Mouse (Mus musculus) liver, embryonic 11.5 days (tissue): ENCODE results near the gene Ankfy1. TPM values are rescaled to one million over a fixed set of nuclear protein-coding genes. Genes with fewer than 3 reads are reported as not detected.
"Not testable (repeated sequence)": the region's sequence is repeated elsewhere in the genome, so short reads cannot be mapped to it uniquely, and the experiment has no call there.

Experiments used
- ATAC-seq: fragments of 200-750 bp; cut with Nextera tagmentation; replicated peaks from 2 replicates; pipeline ENCODE4 v1.8.0; 2017; ENCODE audit warnings: moderate number of reproducible peaks, mild to moderate bottlenecking, moderate TSS enrichment, moderate library complexity; ENCODE audit not compliant: low FRiP score
- DNase-seq: peaks from one replicate; pipeline ENCODE4 v3.0.0-alpha.2; 2017; ENCODE audit warnings: low spot score
- H3K27ac ChIP-seq: fragments of 300-500 bp; sonication (generic); 2 replicates; pipeline ENCODE4 v1.5.1; 2014; ENCODE audit warnings: mild to moderate bottlenecking, low read depth, low read length, control low read depth
- H3K27me3 ChIP-seq: fragments of 300-500 bp; sonication (generic); replicated peaks from 2 replicates; pipeline ENCODE4 v1.6.1; 2014; ENCODE audit warnings: low read length, mixed read lengths; ENCODE audit not compliant: control insufficient read depth, insufficient read depth
- H3K36me3 ChIP-seq: fragments of 300-500 bp; sonication (generic); 2 replicates; pipeline ENCODE4 v1.6.1; 2014; ENCODE audit warnings: mild to moderate bottlenecking, low read length, moderate library complexity, mixed read lengths; ENCODE audit not compliant: control insufficient read depth, insufficient read depth
- H3K4me1 ChIP-seq: fragments of 300-500 bp; sonication (generic); replicated peaks from 2 replicates; pipeline ENCODE4 v1.6.1; 2014; ENCODE audit warnings: low read length, mixed read lengths; ENCODE audit not compliant: control insufficient read depth, insufficient read depth
- H3K4me2 ChIP-seq: fragments of 300-500 bp; sonication (generic); 2 replicates; pipeline ENCODE4 v1.6.1; 2014; ENCODE audit warnings: mild to moderate bottlenecking, control low read depth, moderate library complexity
- H3K4me3 ChIP-seq: fragments of 300-500 bp; sonication (generic); 2 replicates; pipeline ENCODE4 v1.5.1; 2014; ENCODE audit warnings: low read depth, low read length, control low read depth
- H3K9ac ChIP-seq: fragments of 300-500 bp; sonication (generic); 2 replicates; pipeline ENCODE4 v1.6.1; 2014; ENCODE audit warnings: low read depth, low read length, control low read depth
- H3K9me3 ChIP-seq: fragments of 300-500 bp; sonication (generic); 2 replicates; pipeline ENCODE4 v1.6.1; 2016; ENCODE audit warnings: low read length, inconsistent platforms, mixed read lengths; ENCODE audit not compliant: control insufficient read depth
- WGBS: fragments of 180-500 bp; shearing (Covaris S2); extraction: QIAGEN DNeasy Blood & Tissue Kit; methylation state at CpG from one replicate; pipeline ENCODE4 v1.1.7; 2014; 5-methylcytosine and 5-hydroxymethylcytosine counted together
- polyA plus RNA-seq: library from polyadenylated mRNA; unstranded; fragments of >200 nt; fragmentation: Nextera tagmentation; extraction: Ambion mirVana; gene quantifications from 2 replicates; pipeline ENCODE4 v1.2.1, GENCODE M21; 2014

Gene Ankfy1
- polyA plus RNA-seq, 1 experiment from 2014 or later = 25.4 TPM

GRCm38 (mm10) chr11:72733736-72734135, 43.9 kb downstream of the Ankfy1 start:
- 87% methylated on average over 3 of the region's 3 CpGs for WGBS
- H3K36me3 ChIP-seq = peaks cover 32% of the 10 kb centered on the region
- no peak for ATAC-seq

DNA sequence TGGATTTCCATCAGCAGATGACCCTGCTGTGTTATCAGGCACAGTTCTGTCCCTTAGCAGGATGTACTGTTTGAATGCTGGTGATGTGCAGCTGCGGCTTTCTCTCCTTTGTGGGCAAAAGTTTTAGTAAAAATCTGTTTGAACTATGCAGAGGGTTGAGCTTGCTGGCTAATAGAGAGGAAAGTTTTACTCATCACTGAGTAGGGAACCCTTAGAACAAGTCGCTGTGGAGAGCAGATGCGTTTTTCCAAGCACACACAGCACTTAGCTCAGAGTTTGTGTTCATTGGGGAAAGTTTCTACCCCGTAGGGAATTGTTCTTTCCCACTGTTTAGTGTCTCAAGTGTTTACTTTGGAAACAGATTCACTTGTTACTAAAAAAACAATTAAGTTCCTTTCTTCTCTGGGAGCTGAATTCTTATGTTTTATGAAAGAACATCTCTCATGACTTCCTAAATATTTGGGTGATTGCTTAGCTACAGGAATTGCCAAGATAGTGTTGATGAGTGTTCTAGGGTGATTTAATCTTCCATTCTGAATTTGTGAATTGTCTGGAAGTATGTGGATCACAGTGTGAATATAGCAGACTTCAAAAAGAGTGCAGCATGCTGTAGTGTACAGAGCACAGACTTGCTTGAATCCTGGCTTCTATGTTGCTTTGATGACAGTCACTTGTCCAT, 45.2 kb downstream of the Ankfy1 start:
- ATAC-seq = no peak
- Histone ChIP-seq H3K27ac (no peak overlapping the region), H3K36me3 (peaks cover 27% of the 10 kb centered on the region), H3K9me3 (no peaks in the 10 kb centered on the region), H3K4me3 (no peak overlapping the region), H3K4me1 (no peaks in the 10 kb centered on the region), H3K4me2 (no peak overlapping the region), H3K27me3 (no peaks in the 10 kb centered on the region), H3K9ac (no peak overlapping the region)
- DNase-seq = no peak
- WGBS = 87% methylated on average over 4 of the region's 4 CpGs

More at GRCm38 (mm10) chr11:72733736-72734135, 43.9 kb downstream of the Ankfy1 start:
- DNase-seq = no peak
- no peak overlapping the region for H3K27ac ChIP-seq
- no peak overlapping the region for H3K9ac ChIP-seq
- no peak overlapping the region for H3K4me3 ChIP-seq
- H3K4me1 ChIP-seq = no peaks in the 10 kb centered on the region
- H3K9me3 ChIP-seq = no peaks in the 10 kb centered on the region
- H3K27me3 ChIP-seq = no peaks in the 10 kb centered on the region
- no peak overlapping the region for H3K4me2 ChIP-seq

DNA sequence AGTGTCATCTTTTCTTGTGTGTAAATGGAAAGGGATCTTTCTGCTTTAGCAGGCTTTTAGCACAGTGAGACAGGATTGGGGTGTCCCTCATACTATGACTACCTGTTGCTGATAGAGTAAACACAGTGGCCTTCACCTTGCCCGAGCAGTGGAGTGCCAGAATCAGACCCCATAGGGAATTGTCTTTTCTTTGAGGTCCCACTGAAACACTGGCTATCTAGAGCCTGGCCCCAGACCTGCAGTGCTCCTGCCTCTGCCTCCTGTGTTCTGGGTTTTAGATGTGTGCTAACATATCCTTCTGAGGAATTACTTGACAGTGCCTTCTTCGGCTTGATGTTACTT, 45.7 kb downstream of the Ankfy1 start:
- Histone ChIP-seq H3K27ac (no peak overlapping the region), H3K9me3 (no peaks in the 10 kb centered on the region), H3K9ac (no peak overlapping the region), H3K4me3 (no peak overlapping the region), H3K27me3 (no peaks in the 10 kb centered on the region), H3K4me1 (no peaks in the 10 kb centered on the region), H3K36me3 (peaks cover 25% of the 10 kb centered on the region), H3K4me2 (no peak overlapping the region)
- WGBS = 84% methylated on average over 2 of the region's 2 CpGs
- no peak for ATAC-seq
- DNase-seq = no peak

GRCm38 (mm10) chr11:72736320-72736719, 46.5 kb downstream of the Ankfy1 start:
- Histone ChIP-seq H3K27me3 (no peaks in the 10 kb centered on the region), H3K9me3 (no peaks in the 10 kb centered on the region), H3K4me3 (no peak overlapping the region), H3K36me3 (peaks cover 19% of the 10 kb centered on the region), H3K27ac (no peak overlapping the region), H3K4me1 (no peaks in the 10 kb centered on the region), H3K4me2 (no peak overlapping the region), H3K9ac (no peak overlapping the region)
- ATAC-seq (no peak), DNase-seq (no peak)
- WGBS = 66% methylated on average over 1 of the region's 1 CpGs

- ATAC-seq, H3K4me3 ChIP-seq, H3K9ac ChIP-seq, DNase-seq, H3K9me3 ChIP-seq, H3K4me1 ChIP-seq, H3K4me2 ChIP-seq, H3K27me3 ChIP-seq, H3K27ac ChIP-seq: not testable (repeated sequence)
- H3K36me3 ChIP-seq = peaks cover 17% of the 10 kb centered on the region
- 85% methylated on average over 5 of the region's 5 CpGs for WGBS
Observed at GRCm38 (mm10) chr11:72737517-72737916, 47.7 kb downstream of the Ankfy1 start.

- WGBS = 59% methylated on average over 1 of the region's 1 CpGs
- H3K4me2 ChIP-seq = no peak overlapping the region
- no peak for ATAC-seq
- no peaks in the 10 kb centered on the region for H3K27me3 ChIP-seq
- H3K4me3 ChIP-seq = no peak overlapping the region
- DNase-seq = no peak
- H3K9me3 ChIP-seq = no peaks in the 10 kb centered on the region
- H3K27ac ChIP-seq = no peak overlapping the region
- H3K4me1 ChIP-seq = no peaks in the 10 kb centered on the region
- peaks cover 7% of the 10 kb centered on the region; the same call in 1 of the 2 replicates for H3K36me3 ChIP-seq
- H3K9ac ChIP-seq = no peak overlapping the region
Observed at GRCm38 (mm10) chr11:72739048-72739447, 49.2 kb downstream of the Ankfy1 start.

DNA sequence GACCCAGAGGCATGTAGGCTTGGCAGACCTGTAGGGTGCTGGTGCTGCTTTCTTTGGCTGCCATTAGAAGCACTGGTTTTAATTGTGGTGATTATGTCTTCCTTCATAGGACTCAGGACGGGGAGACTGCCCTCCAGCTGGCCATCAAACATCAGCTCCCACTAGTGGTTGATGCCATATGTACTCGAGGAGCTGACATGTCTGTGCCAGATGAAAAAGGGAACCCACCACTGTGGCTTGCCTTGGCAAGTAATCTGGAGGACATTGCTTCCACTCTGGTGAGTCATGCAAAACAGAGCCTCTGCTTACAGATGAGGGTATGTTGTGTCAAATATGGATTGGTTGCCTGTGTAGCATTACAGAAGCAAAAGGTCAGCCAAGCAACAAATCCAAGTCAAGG, 62.1 kb downstream of the Ankfy1 start:
- no peak for ATAC-seq
- Histone ChIP-seq H3K27me3 (no peaks in the 10 kb centered on the region), H3K27ac (no peak overlapping the region), H3K4me3 (no peak overlapping the region), H3K4me2 (no peak overlapping the region), H3K36me3 (peaks cover 45% of the 10 kb centered on the region), H3K4me1 (no peaks in the 10 kb centered on the region), H3K9me3 (no peaks in the 10 kb centered on the region), H3K9ac (no peak overlapping the region)
- 57% methylated on average over 2 of the region's 2 CpGs for WGBS
- no peak for DNase-seq

DNA sequence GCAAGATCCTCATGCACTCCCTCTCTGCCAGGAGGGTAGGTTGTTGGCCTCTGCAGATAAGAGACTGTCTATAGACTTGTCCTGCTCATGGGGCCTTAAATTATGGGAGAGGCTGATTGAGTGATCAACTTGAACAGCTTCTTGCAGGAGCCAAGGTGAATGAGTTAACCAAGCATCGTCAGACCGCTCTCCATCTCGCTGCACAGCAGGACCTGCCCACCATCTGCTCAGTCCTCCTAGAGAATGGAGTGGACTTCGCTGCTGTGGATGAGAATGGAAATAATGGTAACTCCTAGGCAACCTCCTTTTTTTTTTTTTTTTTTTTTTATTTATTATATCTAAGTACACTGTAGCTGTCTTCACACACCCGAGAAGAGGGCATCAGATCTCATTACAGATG, 68.5 kb downstream of the Ankfy1 start:
- Histone ChIP-seq H3K4me3 (no peak overlapping the region), H3K27ac (no peak overlapping the region), H3K9me3 (no peaks in the 10 kb centered on the region), H3K4me1 (no peaks in the 10 kb centered on the region), H3K27me3 (no peaks in the 10 kb centered on the region), H3K9ac (no peak overlapping the region), H3K36me3 (peaks cover 48% of the 10 kb centered on the region), H3K4me2 (no peak overlapping the region)
- DNase-seq = no peak
- WGBS = 91% methylated on average over 5 of the region's 5 CpGs
- ATAC-seq = no peak

DNA sequence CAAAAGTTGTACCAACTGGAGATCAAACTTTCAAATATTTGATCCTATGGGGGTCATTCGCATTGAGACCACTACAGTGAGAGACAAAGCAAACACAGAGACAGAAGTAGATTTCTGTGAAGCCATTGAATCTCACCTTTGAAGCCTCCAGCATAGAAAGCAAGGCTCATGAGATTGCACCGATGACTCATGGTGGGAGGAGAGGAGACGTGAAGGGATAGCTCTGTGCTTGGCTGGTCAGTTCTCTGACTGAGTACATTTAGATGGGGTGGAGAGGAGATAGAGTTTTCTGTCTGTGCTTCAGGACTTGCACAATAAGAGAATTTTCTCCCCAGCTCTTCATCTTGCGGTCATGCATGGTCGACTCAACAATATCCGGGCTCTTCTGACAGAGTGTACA, 69.8 kb downstream of the Ankfy1 start:
- ATAC-seq (no peak), DNase-seq (no peak)
- no peak overlapping the region for H3K4me3 ChIP-seq
- 93% methylated on average over 6 of the region's 6 CpGs for whole genome bisulfite sequencing
- H3K4me2 ChIP-seq = no peak overlapping the region
- H3K27ac ChIP-seq = no peak overlapping the region
- no peaks in the 10 kb centered on the region for H3K27me3 ChIP-seq
- no peaks in the 10 kb centered on the region for H3K9me3 ChIP-seq
- H3K9ac ChIP-seq = no peak overlapping the region
- H3K4me1 ChIP-seq = no peaks in the 10 kb centered on the region
- peaks cover 51% of the 10 kb centered on the region for H3K36me3 ChIP-seq
